Mouse (Mus musculus): ENCODE measurements around the gene Inmt.

DNA sequence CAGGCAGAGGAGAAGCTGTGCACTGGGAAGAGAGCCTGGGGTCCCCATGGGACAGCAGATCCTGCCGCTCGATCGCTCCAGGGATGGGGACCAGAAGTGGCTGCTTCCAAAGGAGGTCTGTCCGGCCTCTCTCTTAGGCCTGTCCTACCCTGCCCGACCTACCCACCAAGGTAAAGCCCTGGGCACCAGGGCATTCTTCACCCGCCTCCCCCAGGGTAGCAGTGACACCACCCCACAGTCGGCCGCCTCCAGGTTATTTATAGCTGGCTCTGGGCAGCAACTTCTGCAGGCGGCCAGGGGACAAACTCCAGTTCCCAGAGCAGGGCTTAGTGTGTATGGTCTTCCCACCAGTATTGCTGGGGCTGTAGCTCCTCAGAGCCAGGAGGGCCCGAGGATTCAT, 42.0 kb downstream of the Inmt start, which contains the start of gene Crhr2:
- TF ChIP-seq CTCF (IDR thresholded peaks at IDR 0.05; ENCODE audit: low read depth) (no peak), EP300 (IDR thresholded peaks at IDR 0.05; ENCODE audit: low read depth) (no peak)
